Mouse (Mus musculus) embryonic fibroblast, embryonic 13.5 days (primary cell): ENCODE data around the gene Uqcrq.

Experiments
- CTCF ChIP-seq: IDR thresholded peaks from 2 replicates; pipeline ENCODE4 v1.5.1; 2011; ENCODE audit warnings: mild to moderate bottlenecking, control low read depth, low read length, moderate library complexity, borderline replicate concordance; ENCODE audit not compliant: insufficient read depth
- POLR2A ChIP-seq: IDR thresholded peaks from 2 replicates; pipeline ENCODE4 v1.6.1; 2011; ENCODE audit warnings: low read depth, mild to moderate bottlenecking, control low read depth, low read length, moderate library complexity

DNA sequence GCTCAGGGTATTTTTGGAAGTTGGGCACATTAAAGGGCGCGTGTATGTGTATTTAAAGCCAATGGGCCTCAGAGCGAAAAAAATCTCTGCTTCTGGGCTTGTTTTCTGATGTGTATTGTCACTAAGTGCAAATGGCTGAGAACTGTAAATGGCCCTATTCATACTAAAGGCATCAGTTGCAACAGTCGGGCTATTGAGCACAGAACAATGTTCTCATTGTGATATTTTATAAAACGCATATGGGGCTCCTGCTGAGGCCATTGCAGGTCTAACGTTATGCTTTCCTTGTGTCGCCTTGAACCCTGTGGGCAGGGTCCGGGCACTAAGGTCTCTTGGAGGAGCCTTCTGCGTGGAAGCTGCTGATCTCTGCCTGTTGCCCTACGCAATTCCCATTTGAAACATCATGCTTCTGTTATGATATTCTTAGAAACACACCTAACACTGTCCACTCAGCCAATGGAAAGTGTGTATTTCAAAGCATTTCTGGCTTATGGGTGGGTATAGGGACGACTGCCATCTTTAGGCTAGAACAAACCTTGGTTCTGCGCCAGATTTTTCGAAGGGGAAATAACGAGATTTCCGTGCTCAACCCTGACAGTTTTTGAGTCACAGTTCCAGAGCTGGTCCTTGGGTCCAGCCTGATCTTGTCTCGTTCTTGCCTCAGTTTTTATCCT, 38.8 kb upstream of the Uqcrq start:
- TF ChIP-seq CTCF (no peak), POLR2A (no peak)
